Mouse (Mus musculus) hindbrain, embryonic 12.5 days (tissue): Measurements from ENCODE around the gene Clock. TPM values are rescaled to one million over a fixed set of nuclear protein-coding genes. Genes with fewer than 3 reads are reported as not detected.

Experiments used
- ATAC-seq: fragments of 200-750 bp; cut with Nextera tagmentation; 2 replicates; pipeline ENCODE4 v1.8.0; 2017; ENCODE audit warnings: moderate TSS enrichment; ENCODE audit not compliant: low FRiP score
- H3K27ac ChIP-seq: fragments of 300-500 bp; sonication (generic); 2 replicates; pipeline ENCODE4 v1.5.1; 2016; ENCODE audit warnings: mild to moderate bottlenecking
- H3K27me3 ChIP-seq: fragments of 300-500 bp; sonication (generic); 2 replicates; pipeline ENCODE4 v1.6.1; 2016; ENCODE audit warnings: mild to moderate bottlenecking
- H3K36me3 ChIP-seq: fragments of 300-500 bp; sonication (generic); 2 replicates; pipeline ENCODE4 v1.6.1; 2016; ENCODE audit warnings: mild to moderate bottlenecking
- H3K4me1 ChIP-seq: fragments of 300-500 bp; sonication (generic); 2 replicates; pipeline ENCODE4 v1.6.1; 2016
- H3K4me2 ChIP-seq: fragments of 300-500 bp; sonication (generic); replicated peaks from 2 replicates; pipeline ENCODE4 v1.6.1; 2016; ENCODE audit warnings: mild to moderate bottlenecking
- H3K4me3 ChIP-seq: fragments of 300-500 bp; sonication (generic); 2 replicates; pipeline ENCODE4 v1.5.1; 2016; ENCODE audit warnings: mild to moderate bottlenecking
- H3K9ac ChIP-seq: fragments of 300-500 bp; sonication (generic); 2 replicates; pipeline ENCODE4 v1.6.1; 2016; ENCODE audit warnings: mild to moderate bottlenecking, moderate library complexity
- H3K9me3 ChIP-seq: fragments of 300-500 bp; sonication (generic); replicated peaks from 2 replicates; pipeline ENCODE4 v1.6.1; 2016; ENCODE audit warnings: mild to moderate bottlenecking
- WGBS: fragments of 180-500 bp; shearing (Covaris S2); methylation state at CpG from one replicate; pipeline ENCODE4 v1.1.7; 2016; 5-methylcytosine and 5-hydroxymethylcytosine counted together
- polyA plus RNA-seq: library from polyadenylated mRNA; unstranded; fragments of >200 nt; fragmentation: Nextera tagmentation; extraction: Ambion mirVana; gene quantifications from 2 replicates; pipeline ENCODE4 v1.2.1, GENCODE M21; 2016

Gene Clock
- polyA plus RNA-seq, 1 experiment from 2014 or later: 15.8 TPM

- Histone ChIP-seq H3K36me3 (no peaks in the 10 kb centered on the region), H3K9ac (no peak overlapping the region), H3K27ac (no peak overlapping the region), H3K9me3 (no peaks in the 10 kb centered on the region), H3K4me2 (no peak overlapping the region), H3K4me3 (no peak overlapping the region), H3K27me3 (no peaks in the 10 kb centered on the region), H3K4me1 (no peaks in the 10 kb centered on the region)
- 75% methylated on average over 4 of the region's 4 CpGs for WGBS
- ATAC-seq: no peak
Measured at GRCm38 (mm10) chr5:76170522-76170921, 134.1 kb downstream of the Clock start.

GRCm38 (mm10) chr5:76164827-76165226 is 139.8 kb downstream of the Clock start:
- no peaks in the 10 kb centered on the region for H3K4me1 ChIP-seq
- no peak overlapping the region for H3K9ac ChIP-seq
- H3K4me2 ChIP-seq: no peak overlapping the region
- no peak overlapping the region for H3K27ac ChIP-seq
- H3K9me3 ChIP-seq: no peaks in the 10 kb centered on the region
- H3K36me3 ChIP-seq: no peaks in the 10 kb centered on the region
- 56% methylated on average over 7 of the region's 7 CpGs for WGBS
- no peaks in the 10 kb centered on the region for H3K27me3 ChIP-seq
- no peak for ATAC-seq
- H3K4me3 ChIP-seq: no peak overlapping the region

- Histone ChIP-seq H3K9me3 (no peaks in the 10 kb centered on the region), H3K4me3 (no peak overlapping the region), H3K27me3 (no peaks in the 10 kb centered on the region), H3K9ac (no peak overlapping the region), H3K4me1 (no peaks in the 10 kb centered on the region), H3K4me2 (no peak overlapping the region), H3K36me3 (no peaks in the 10 kb centered on the region), H3K27ac (no peak overlapping the region)
- ATAC-seq: no peak
- 31% methylated on average over 4 of the region's 4 CpGs for WGBS
Measured at GRCm38 (mm10) chr5:76163828-76164390, 140.7 kb downstream of the Clock start.

GRCm38 (mm10) chr5:76162926-76163325 is 141.7 kb downstream of the Clock start:
- Histone ChIP-seq H3K4me2 (no peak overlapping the region), H3K27ac (no peak overlapping the region), H3K4me3 (no peak overlapping the region), H3K9ac (no peak overlapping the region), H3K27me3 (no peaks in the 10 kb centered on the region), H3K4me1 (no peaks in the 10 kb centered on the region), H3K9me3 (no peaks in the 10 kb centered on the region; the same call in 1 of the 2 replicates), H3K36me3 (no peaks in the 10 kb centered on the region)
- 87% methylated on average over 5 of the region's 5 CpGs for WGBS
- ATAC-seq: no peak

- Histone ChIP-seq H3K27ac (no peak overlapping the region), H3K36me3 (no peaks in the 10 kb centered on the region), H3K27me3 (no peaks in the 10 kb centered on the region), H3K4me3 (no peak overlapping the region), H3K4me1 (no peaks in the 10 kb centered on the region), H3K9me3 (no peaks in the 10 kb centered on the region; the same call in 1 of the 2 replicates), H3K9ac (no peak overlapping the region), H3K4me2 (no peak overlapping the region)
- 91% methylated on average over 6 of the region's 6 CpGs for whole genome bisulfite sequencing
- ATAC-seq: no peak
Measured at GRCm38 (mm10) chr5:76161491-76161890, 143.1 kb downstream of the Clock start.

- no peaks in the 10 kb centered on the region; the same call in 1 of the 2 replicates for H3K9me3 ChIP-seq
- H3K36me3 ChIP-seq: 0 out of 2 replicates have a peak, but pooled peaks cover under 1% of the 10 kb centered on the region
- H3K27ac ChIP-seq: no peak overlapping the region
- 78% methylated on average over 3 of the region's 3 CpGs for WGBS
- H3K4me1 ChIP-seq: no peaks in the 10 kb centered on the region
- H3K9ac ChIP-seq: no peak overlapping the region
- no peak overlapping the region for H3K4me2 ChIP-seq
- no peak overlapping the region for H3K4me3 ChIP-seq
- H3K27me3 ChIP-seq: no peaks in the 10 kb centered on the region
- ATAC-seq: no peak
Measured at GRCm38 (mm10) chr5:76160086-76160485, 144.5 kb downstream of the Clock start.

Other genes with a start within 250 kb of the Clock start
- 18.9 and 20.1 TPM in 2 replicates for gene Srd5a3, start 164.5 kb downstream of the Clock start, polyA plus RNA-seq
- gene Tmem165, start 120.9 kb downstream of the Clock start, polyA plus RNA-seq: 106 TPM in 2 replicates
- not detected in 2 replicates for gene Pdcl2, start 26.4 kb upstream of the Clock start, polyA plus RNA-seq
- gene Nmu, start 59.0 kb upstream of the Clock start, polyA plus RNA-seq: 0.27 TPM in 1 of 2 replicates, not detected in the other
- gene Gm7271, start 179.2 kb upstream of the Clock start, polyA plus RNA-seq: 0.70 and 3.2 TPM in 2 replicates
- gene Exoc1, start 224.5 kb upstream of the Clock start, polyA plus RNA-seq: 58.1 and 61.1 TPM in 2 replicates